Mouse (Mus musculus) stomach, embryonic 16.5 days (tissue): Measurements from ENCODE around the gene Mroh8. TPM values are rescaled to one million over a fixed set of nuclear protein-coding genes. Genes with fewer than 3 reads are reported as not detected.

Source experiments
- ATAC-seq: fragments of 200-750 bp; cut with Nextera tagmentation; 2 replicates; pipeline ENCODE4 v1.8.0; 2017; ENCODE audit warnings: moderate number of reproducible peaks, moderate TSS enrichment; ENCODE audit not compliant: insufficient read depth, low FRiP score
- H3K27ac ChIP-seq: fragments of 300-500 bp; sonication (generic); 2 replicates; pipeline ENCODE4 v1.5.1; 2014; ENCODE audit warnings: low read length
- H3K27me3 ChIP-seq: fragments of 300-500 bp; sonication (generic); 2 replicates; pipeline ENCODE4 v1.6.1; 2014; ENCODE audit warnings: low read length, control low read depth, mixed read lengths; ENCODE audit not compliant: control insufficient read depth, insufficient read depth
- H3K36me3 ChIP-seq: fragments of 300-500 bp; sonication (generic); 2 replicates; pipeline ENCODE4 v1.6.1; 2014; ENCODE audit warnings: low read length; ENCODE audit not compliant: control insufficient read depth, insufficient read depth
- H3K4me1 ChIP-seq: fragments of 300-500 bp; sonication (generic); 2 replicates; pipeline ENCODE4 v1.6.1; 2014; ENCODE audit warnings: low read length, control low read depth, mixed read lengths; ENCODE audit not compliant: control insufficient read depth, insufficient read depth
- H3K4me2 ChIP-seq: fragments of 300-500 bp; sonication (generic); 2 replicates; pipeline ENCODE4 v1.6.1; 2014; ENCODE audit warnings: low read depth, low read length, mixed read lengths
- H3K4me3 ChIP-seq: fragments of 300-500 bp; sonication (generic); replicated peaks from 2 replicates; pipeline ENCODE4 v1.5.1; 2014; ENCODE audit warnings: mild to moderate bottlenecking, low read length
- H3K9ac ChIP-seq: fragments of 300-500 bp; sonication (generic); 2 replicates; pipeline ENCODE4 v1.6.1; 2014; ENCODE audit warnings: low read length
- H3K9me3 ChIP-seq: fragments of 300-500 bp; sonication (generic); replicated peaks from 2 replicates; pipeline ENCODE4 v1.6.1; 2016; ENCODE audit warnings: low read length, control low read depth; ENCODE audit not compliant: control insufficient read depth
- WGBS: fragments of 180-500 bp; shearing (Covaris S2); extraction: QIAGEN DNeasy Blood & Tissue Kit; methylation state at CpG from one replicate; pipeline ENCODE4 v1.1.7; 2014; 5-methylcytosine and 5-hydroxymethylcytosine counted together
- polyA plus RNA-seq: library from polyadenylated mRNA; unstranded; fragments of >200 nt; fragmentation: Nextera tagmentation; extraction: Ambion mirVana; gene quantifications from 2 replicates; pipeline ENCODE4 v1.2.1, GENCODE M21; 2015

The Mroh8 gene
- polyA plus RNA-seq, 1 experiment from 2014 or later = 0.43 TPM

- H3K36me3 ChIP-seq = peaks cover 31% of the 10 kb centered on the region
- peaks cover 12% of the 10 kb centered on the region for H3K4me1 ChIP-seq
Observed at GRCm38 (mm10) chr2:157303096-157303495, 23.7 kb upstream of the Mroh8 start.

DNA sequence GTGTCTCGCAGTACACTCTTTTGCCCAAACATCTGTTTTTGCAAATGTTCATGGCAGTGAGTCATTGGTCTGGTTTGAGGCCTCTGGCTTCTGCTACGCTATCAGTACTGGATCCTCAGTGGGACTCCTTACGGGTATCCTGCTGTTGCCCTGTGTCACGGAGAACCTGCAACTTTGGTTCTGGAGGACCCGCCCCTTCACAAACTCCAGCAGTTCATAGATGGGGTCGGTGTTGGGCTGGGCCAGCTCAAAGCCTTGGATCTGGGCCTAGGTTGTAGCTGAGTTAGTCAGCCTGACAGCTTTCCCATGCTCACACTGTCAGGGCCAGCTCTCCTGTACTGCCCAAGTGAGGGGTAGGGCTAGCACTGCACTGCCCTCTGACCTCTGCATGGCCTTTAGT is 20.7 kb upstream of the Mroh8 start:
- 89% methylated on average over 6 of the region's 6 CpGs for WGBS
- 0 out of 2 replicates have a peak, but pooled peaks have one; percentile 44 for ATAC-seq

More at GRCm38 (mm10) chr2:157303096-157303495, 23.7 kb upstream of the Mroh8 start:
- 78% methylated on average over 9 of the region's 9 CpGs for WGBS
- ATAC-seq = no peak
- H3K4me3 ChIP-seq = no peak overlapping the region
- H3K27ac ChIP-seq = no peak overlapping the region
- no peak overlapping the region for H3K4me2 ChIP-seq
- H3K9me3 ChIP-seq = no peaks in the 10 kb centered on the region
- no peak overlapping the region for H3K9ac ChIP-seq
- no peaks in the 10 kb centered on the region for H3K27me3 ChIP-seq

DNA sequence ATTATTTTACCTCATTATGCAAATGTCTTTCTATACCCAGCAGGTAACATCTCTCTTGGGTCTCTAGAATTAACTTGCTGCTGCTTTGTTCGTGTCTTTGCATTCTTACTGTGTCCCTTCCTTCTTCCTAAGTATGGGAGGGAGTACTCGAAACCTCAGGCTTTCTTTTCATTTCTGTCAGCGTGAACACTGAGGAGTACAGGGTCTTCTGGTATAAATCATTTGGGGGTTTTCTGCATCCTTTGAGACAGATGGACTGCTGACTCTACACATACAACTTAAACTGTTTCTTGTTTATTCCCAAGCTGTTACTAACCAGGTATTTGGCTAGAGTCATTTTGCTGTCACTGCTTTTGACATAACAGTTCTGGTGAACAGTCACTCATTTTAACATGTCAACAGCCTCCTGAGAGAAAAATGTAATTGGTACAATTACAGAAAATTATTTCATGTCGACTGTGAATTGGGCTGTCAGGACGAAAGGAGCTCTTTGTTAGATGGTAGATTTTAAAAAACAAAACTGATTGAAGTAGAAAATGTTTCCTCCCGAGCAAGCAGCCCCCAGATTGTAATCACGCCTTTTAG is 16.8 kb upstream of the Mroh8 start:
- Histone ChIP-seq H3K27me3 (no peaks in the 10 kb centered on the region), H3K4me3 (no peak overlapping the region), H3K27ac (no peak overlapping the region), H3K4me1 (no peaks in the 10 kb centered on the region), H3K9me3 (no peaks in the 10 kb centered on the region), H3K9ac (no peak overlapping the region), H3K4me2 (no peak overlapping the region), H3K36me3 (peaks cover 38% of the 10 kb centered on the region)
- no peak for ATAC-seq
- WGBS = 73% methylated on average over 7 of the region's 7 CpGs

More for the DNA sequence above, 20.7 kb upstream of the Mroh8 start:
- H3K9ac ChIP-seq = no peak overlapping the region
- no peak overlapping the region for H3K4me3 ChIP-seq
- H3K9me3 ChIP-seq = no peaks in the 10 kb centered on the region
- H3K4me2 ChIP-seq = no peak overlapping the region
- no peak overlapping the region for H3K27ac ChIP-seq
- H3K27me3 ChIP-seq = no peaks in the 10 kb centered on the region
- no peaks in the 10 kb centered on the region for H3K4me1 ChIP-seq
- peaks cover 39% of the 10 kb centered on the region for H3K36me3 ChIP-seq

- WGBS = 12% methylated on average over 2 of the region's 2 CpGs
- H3K4me2 ChIP-seq = no peak overlapping the region
- H3K4me1 ChIP-seq = 0 out of 2 replicates have a peak, but pooled peaks cover 5% of the 10 kb centered on the region
- no peaks in the 10 kb centered on the region for H3K9me3 ChIP-seq
- ATAC-seq = peak; percentile 44; the same call in 1 of the 2 replicates
- no peak overlapping the region for H3K9ac ChIP-seq
- no peak overlapping the region for H3K27ac ChIP-seq
- no peak overlapping the region for H3K4me3 ChIP-seq
- H3K36me3 ChIP-seq = peaks cover 16% of the 10 kb centered on the region
- no peaks in the 10 kb centered on the region for H3K27me3 ChIP-seq
Observed at GRCm38 (mm10) chr2:157292093-157292492, 12.7 kb upstream of the Mroh8 start.

DNA sequence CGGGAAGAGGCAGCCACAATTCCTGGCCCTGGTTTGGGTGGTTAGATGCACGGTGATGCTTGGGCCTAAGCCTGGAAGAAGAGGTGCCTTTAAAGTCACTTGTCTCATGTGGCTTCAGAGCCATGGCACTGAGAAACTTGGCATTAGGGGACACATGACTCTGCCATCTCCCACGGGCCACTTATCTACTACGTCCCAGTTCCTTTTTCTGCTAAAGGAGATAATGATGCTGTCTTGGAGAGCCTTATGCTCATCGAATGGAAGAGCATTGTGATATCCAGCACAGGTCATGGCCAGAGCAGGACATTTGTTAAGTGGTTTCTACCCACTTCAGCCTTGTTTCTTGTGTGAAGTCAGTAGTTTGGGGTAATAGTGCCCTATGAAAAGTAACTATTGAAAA is 9.6 kb upstream of the Mroh8 start:
- no peak overlapping the region for H3K9ac ChIP-seq
- ATAC-seq = no peak
- H3K4me3 ChIP-seq = no peak overlapping the region
- H3K36me3 ChIP-seq = peaks cover 10% of the 10 kb centered on the region
- H3K4me1 ChIP-seq = 0 out of 2 replicates have a peak, but pooled peaks cover 5% of the 10 kb centered on the region
- no peak overlapping the region for H3K4me2 ChIP-seq
- H3K27me3 ChIP-seq = no peaks in the 10 kb centered on the region
- no peaks in the 10 kb centered on the region for H3K9me3 ChIP-seq
- 87% methylated on average over 5 of the region's 5 CpGs for WGBS
- no peak overlapping the region for H3K27ac ChIP-seq

DNA sequence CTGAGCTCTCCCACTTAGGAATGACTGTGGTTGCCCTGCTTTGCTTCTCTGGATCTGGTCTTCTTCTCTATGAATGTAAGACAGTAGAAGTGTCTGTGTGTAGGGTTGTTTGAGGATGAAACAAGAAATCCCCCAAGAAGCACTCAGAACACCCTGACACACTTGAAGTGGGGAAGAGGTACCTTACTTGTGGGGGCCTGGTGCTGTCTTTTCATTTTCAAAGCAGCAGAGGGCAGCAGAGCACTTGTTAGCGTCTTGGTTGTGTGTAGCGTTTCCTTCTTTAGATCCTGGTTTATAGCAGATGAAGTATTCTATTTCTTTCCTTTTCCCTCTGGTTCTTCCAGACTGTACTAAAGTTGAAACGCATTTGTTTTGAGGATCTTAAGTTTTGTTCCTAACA is 8.2 kb upstream of the Mroh8 start:
- peak; percentile 57; the same call in 1 of the 2 replicates for ATAC-seq

GRCm38 (mm10) chr2:157283321-157283720 is 4.0 kb upstream of the Mroh8 start:
- no peak for ATAC-seq
- H3K36me3 ChIP-seq = no peaks in the 10 kb centered on the region
- WGBS = 67% methylated on average over 6 of the region's 6 CpGs

More for the DNA sequence above, 8.2 kb upstream of the Mroh8 start:
- WGBS = 21% methylated on average over 3 of the region's 3 CpGs
- Histone ChIP-seq H3K9me3 (no peaks in the 10 kb centered on the region), H3K4me1 (0 out of 2 replicates have a peak, but pooled peaks cover 5% of the 10 kb centered on the region), H3K4me3 (no peak overlapping the region), H3K27ac (no peak overlapping the region), H3K27me3 (no peaks in the 10 kb centered on the region), H3K9ac (no peak overlapping the region; the same call in 1 of the 2 replicates), H3K4me2 (no peak overlapping the region), H3K36me3 (peaks cover 9% of the 10 kb centered on the region)

DNA sequence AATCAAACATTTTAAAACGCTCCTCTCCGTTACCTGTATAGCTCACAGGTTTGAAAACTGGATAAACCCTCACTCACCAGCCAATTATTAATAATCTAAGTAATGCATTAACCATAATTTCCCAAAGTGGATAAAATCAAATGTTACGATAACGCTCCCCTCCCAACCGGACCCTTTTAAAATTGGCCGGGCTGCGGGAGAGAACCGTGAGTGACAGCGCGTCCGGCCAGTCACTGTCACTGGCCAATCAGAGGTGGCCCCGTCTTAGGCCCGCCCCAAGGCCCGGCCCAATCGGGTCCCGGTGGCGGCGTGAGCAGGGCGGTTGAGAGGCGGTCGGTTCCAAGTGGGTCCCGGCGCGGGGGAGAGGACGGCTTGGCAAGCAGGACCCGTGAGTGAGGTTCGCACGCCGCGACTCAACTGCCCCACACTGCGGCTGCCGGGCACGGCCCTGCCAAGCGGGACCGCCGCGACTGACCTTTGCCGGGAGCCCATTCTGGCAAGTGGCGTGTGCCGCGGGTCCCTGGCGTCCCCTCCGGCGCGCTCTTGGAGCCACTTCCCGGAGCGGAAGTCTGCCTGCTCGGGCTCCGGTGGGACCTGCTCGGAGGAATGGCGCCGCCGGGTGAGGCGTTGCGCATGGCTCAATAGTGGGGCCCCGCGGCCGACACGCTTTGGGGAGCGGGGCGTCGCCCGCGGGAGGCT is 483 bp downstream of the Mroh8 start, which contains the start of gene Rpn2:
Rpn2 (plus strand) TSS at position 301 of the 699 bp plus-strand sequence.
- Histone ChIP-seq H3K27me3 (no peaks in the 10 kb centered on the region), H3K4me1 (peaks cover 17% of the 10 kb centered on the region), H3K27ac (peak within 1 kb of the TSS; percentile 91), H3K4me2 (peak within 1 kb of the TSS; percentile 71), H3K4me3 (peak within 1 kb of the TSS; percentile 99), H3K9me3 (no peaks in the 10 kb centered on the region), H3K36me3 (no peaks in the 10 kb centered on the region), H3K9ac (peak within 1 kb of the TSS; percentile 97)
- ATAC-seq = peak; percentile 100
- under 1% methylated on average over 64 of the region's 64 CpGs for WGBS

More at GRCm38 (mm10) chr2:157283321-157283720, 4.0 kb upstream of the Mroh8 start:
- no peak overlapping the region for H3K9ac ChIP-seq
- no peak overlapping the region for H3K27ac ChIP-seq
- no peaks in the 10 kb centered on the region for H3K9me3 ChIP-seq
- H3K27me3 ChIP-seq = no peaks in the 10 kb centered on the region
- H3K4me1 ChIP-seq = peaks cover 19% of the 10 kb centered on the region
- H3K4me2 ChIP-seq = no peak overlapping the region
- no peak overlapping the region for H3K4me3 ChIP-seq

- Histone ChIP-seq H3K4me1 (0 out of 2 replicates have a peak, but pooled peaks cover 7% of the 10 kb centered on the region), H3K4me2 (no peak overlapping the region), H3K36me3 (no peaks in the 10 kb centered on the region), H3K9me3 (no peaks in the 10 kb centered on the region), H3K4me3 (no peak overlapping the region), H3K27me3 (no peaks in the 10 kb centered on the region), H3K9ac (no peak overlapping the region), H3K27ac (no peak overlapping the region)
- no peak for ATAC-seq
- 44% methylated on average over 6 of the region's 6 CpGs for WGBS
Observed at GRCm38 (mm10) chr2:157263832-157264231, 15.5 kb downstream of the Mroh8 start.
